19 mouse cellular contexts compared by ENCODE assay signal in genomic region chr1:184275877-184276276, GRCm38 (mm10).
DNase-seq lines count a peak whose midpoint lies in the region; ATAC-seq and TF ChIP-seq lines count a peak whose summit lies in the region.
"Had no signal": no experiment of that assay in that cellular context is flagged by ENCODE, and none has a peak within 500 bp of the region (broad histone marks: within the 10 kb centered on the region; RNA-seq: fewer than 3 reads in every experiment).

No protein-coding gene starts in this region.

- H3K36me3 ChIP-seq in liver, adult 2 months (ENCODE audit: control insufficient read depth, insufficient read depth, low read length) = no peaks in the 10 kb centered on the region
- H3K36me3 ChIP-seq in intestine, embryonic 14.5 days (ENCODE audit: control insufficient read depth, insufficient read depth, low read length) = no peaks in the 10 kb centered on the region
- H3K36me3 ChIP-seq in stomach, embryonic 16.5 days (ENCODE audit: control insufficient read depth, insufficient read depth, low read length) = no peaks in the 10 kb centered on the region
- H3K36me3 ChIP-seq: limb, embryonic 13.5 days; lung, embryonic 15.5 days; midbrain, embryonic 15.5 days had no signal

- H3K79me2 ChIP-seq in liver, adult 2 months (ENCODE audit: control insufficient read depth, insufficient read depth, low read length) = no peaks in the 10 kb centered on the region

- TF ChIP-seq POLR2A in liver, adult 2 months (IDR thresholded peaks at IDR 0.05; ENCODE audit: extremely low read depth, insufficient read depth, low read length) = no peak

- TF ChIP-seq CTCF in liver, adult 2 months (IDR thresholded peaks at IDR 0.05; ENCODE audit: low read depth, low read length) = no peak

- peak; percentile 36; the same call in 1 of the 2 replicates for ATAC-seq in intestine, embryonic 14.5 days (replicated peaks; ENCODE audit: low FRiP score, low TSS enrichment, low read depth)
- peak; percentile 73 for ATAC-seq in stomach, embryonic 16.5 days (ENCODE audit: insufficient read depth, low FRiP score)
- ATAC-seq: midbrain, embryonic 15.5 days; Patski had no signal

- DNase-seq in adrenal gland, adult 8-10 months = peak; percentile 25
- no peak for DNase-seq in adrenal gland, postnatal 14 days
- peak; percentile 27 for DNase-seq in liver, adult 2 months (ENCODE audit: extremely low read depth, low read depth, low spot score)
- no peak for DNase-seq in liver
- no peak for DNase-seq in intestine, embryonic 14.5 days (ENCODE audit: low spot score)
- DNase-seq in layer of hippocampus, postnatal 10 days (ENCODE audit: low spot score in 2 of 2) = no peak
- DNase-seq: cerebellum, adult 11 months; cerebellum, postnatal 25 days; gastrocnemius, postnatal 14 days; heart, postnatal 14 days; kidney, postnatal 25 days; spleen, adult 18-20 months; thymus, postnatal 14 days had no signal

- H3K4me3 ChIP-seq in liver, adult 2 months (ENCODE audit: insufficient read depth, low read depth, low read length) = no peak overlapping the region
- no peak overlapping the region for H3K4me3 ChIP-seq in intestine, embryonic 14.5 days (ENCODE audit: low read depth, low read length)
- no peak overlapping the region for H3K4me3 ChIP-seq in stomach, embryonic 16.5 days (replicated peaks; ENCODE audit: low read length)
- H3K4me3 ChIP-seq: limb, embryonic 13.5 days; lung, embryonic 15.5 days; midbrain, embryonic 15.5 days had no signal

- H3K27ac ChIP-seq in liver, adult 2 months (replicated peaks; ENCODE audit: insufficient read depth, low read depth, low read length) = peak overlapping the region; percentile 59; the same call in 1 of the 2 replicates
- no peak overlapping the region for H3K27ac ChIP-seq in intestine, embryonic 14.5 days (ENCODE audit: low read depth)
- no peak overlapping the region for H3K27ac ChIP-seq in stomach, embryonic 16.5 days (ENCODE audit: low read length)
- H3K27ac ChIP-seq: hindbrain, embryonic 14.5 days; limb, embryonic 13.5 days; lung, embryonic 15.5 days; midbrain, embryonic 15.5 days had no signal

- no peaks in the 10 kb centered on the region for H3K9me3 ChIP-seq in intestine, embryonic 14.5 days (ENCODE audit: control insufficient read depth, low read length)
- H3K9me3 ChIP-seq in stomach, embryonic 16.5 days (replicated peaks; ENCODE audit: control insufficient read depth, low read length) = no peaks in the 10 kb centered on the region
- H3K9me3 ChIP-seq: limb, embryonic 13.5 days; lung, embryonic 15.5 days; midbrain, embryonic 15.5 days had no signal

- no peaks in the 10 kb centered on the region for H3K4me1 ChIP-seq in liver, adult 2 months (ENCODE audit: control insufficient read depth, insufficient read depth, low read length)
- peaks cover 3% of the 10 kb centered on the region; the same call in 1 of the 2 replicates for H3K4me1 ChIP-seq in intestine, embryonic 14.5 days (replicated peaks; ENCODE audit: control insufficient read depth, insufficient read depth, low read length)
- H3K4me1 ChIP-seq in stomach, embryonic 16.5 days (ENCODE audit: control insufficient read depth, insufficient read depth, low read length) = no peaks in the 10 kb centered on the region
- H3K4me1 ChIP-seq: midbrain, embryonic 15.5 days had no signal

- no peak overlapping the region for H3K4me2 ChIP-seq in intestine, embryonic 14.5 days (ENCODE audit: low read length)
- H3K4me2 ChIP-seq in stomach, embryonic 16.5 days (ENCODE audit: low read depth, low read length) = no peak overlapping the region
- H3K4me2 ChIP-seq: hindbrain, embryonic 14.5 days; limb, embryonic 13.5 days; lung, embryonic 15.5 days; midbrain, embryonic 15.5 days had no signal

- no peaks in the 10 kb centered on the region for H3K27me3 ChIP-seq in liver, adult 2 months (ENCODE audit: control insufficient read depth, insufficient read depth, low read length)
- no peaks in the 10 kb centered on the region for H3K27me3 ChIP-seq in intestine, embryonic 14.5 days (replicated peaks; ENCODE audit: control insufficient read depth, insufficient read depth, low read length)
- H3K27me3 ChIP-seq in stomach, embryonic 16.5 days (ENCODE audit: control insufficient read depth, insufficient read depth, low read length) = no peaks in the 10 kb centered on the region
- H3K27me3 ChIP-seq: midbrain, embryonic 15.5 days had no signal

- H3K9ac ChIP-seq in liver, adult 2 months (ENCODE audit: low read depth, low read length) = no peak overlapping the region
- no peak overlapping the region for H3K9ac ChIP-seq in intestine, embryonic 14.5 days (ENCODE audit: low read length)
- H3K9ac ChIP-seq in stomach, embryonic 16.5 days (ENCODE audit: low read length) = no peak overlapping the region
- H3K9ac ChIP-seq: hindbrain, embryonic 14.5 days; limb, embryonic 13.5 days; lung, embryonic 15.5 days; midbrain, embryonic 15.5 days had no signal

- 71% methylated on average over 9 of the region's 9 CpGs for WGBS in liver, adult 2 months
- 65% methylated on average over 9 of the region's 9 CpGs for WGBS in intestine, embryonic 14.5 days
- WGBS in stomach, embryonic 16.5 days = 51% methylated on average over 9 of the region's 9 CpGs

Comparison
In these comparisons a context has a peak if more than half of its experiments do, and no peak if none do; other contexts are left out.
1. DNase-seq: peak in adrenal gland, adult 8-10 months (single experiment) and liver, adult 2 months (single experiment); none in adrenal gland, postnatal 14 days (single experiment), liver (single experiment), intestine, embryonic 14.5 days (single experiment) and layer of hippocampus, postnatal 10 days (0 of 2).